Mouse (Mus musculus) cortical plate, adult 2 months (tissue): ENCODE results near the gene Polrmt.

Experiments used
- CTCF ChIP-seq: fragments of 200-500 bp; IDR thresholded peaks from 2 replicates; pipeline ENCODE4 v1.5.1; 2011; ENCODE audit warnings: mild to moderate bottlenecking, control low read depth, low read length; ENCODE audit not compliant: insufficient read depth; ENCODE audit errors: extremely low read depth
- POLR2A ChIP-seq: fragments of 200-500 bp; IDR thresholded peaks from 2 replicates; pipeline ENCODE4 v1.6.1; 2011; ENCODE audit warnings: mild to moderate bottlenecking, low read length, control low read depth; ENCODE audit not compliant: insufficient read depth; ENCODE audit errors: extremely low read depth

DNA sequence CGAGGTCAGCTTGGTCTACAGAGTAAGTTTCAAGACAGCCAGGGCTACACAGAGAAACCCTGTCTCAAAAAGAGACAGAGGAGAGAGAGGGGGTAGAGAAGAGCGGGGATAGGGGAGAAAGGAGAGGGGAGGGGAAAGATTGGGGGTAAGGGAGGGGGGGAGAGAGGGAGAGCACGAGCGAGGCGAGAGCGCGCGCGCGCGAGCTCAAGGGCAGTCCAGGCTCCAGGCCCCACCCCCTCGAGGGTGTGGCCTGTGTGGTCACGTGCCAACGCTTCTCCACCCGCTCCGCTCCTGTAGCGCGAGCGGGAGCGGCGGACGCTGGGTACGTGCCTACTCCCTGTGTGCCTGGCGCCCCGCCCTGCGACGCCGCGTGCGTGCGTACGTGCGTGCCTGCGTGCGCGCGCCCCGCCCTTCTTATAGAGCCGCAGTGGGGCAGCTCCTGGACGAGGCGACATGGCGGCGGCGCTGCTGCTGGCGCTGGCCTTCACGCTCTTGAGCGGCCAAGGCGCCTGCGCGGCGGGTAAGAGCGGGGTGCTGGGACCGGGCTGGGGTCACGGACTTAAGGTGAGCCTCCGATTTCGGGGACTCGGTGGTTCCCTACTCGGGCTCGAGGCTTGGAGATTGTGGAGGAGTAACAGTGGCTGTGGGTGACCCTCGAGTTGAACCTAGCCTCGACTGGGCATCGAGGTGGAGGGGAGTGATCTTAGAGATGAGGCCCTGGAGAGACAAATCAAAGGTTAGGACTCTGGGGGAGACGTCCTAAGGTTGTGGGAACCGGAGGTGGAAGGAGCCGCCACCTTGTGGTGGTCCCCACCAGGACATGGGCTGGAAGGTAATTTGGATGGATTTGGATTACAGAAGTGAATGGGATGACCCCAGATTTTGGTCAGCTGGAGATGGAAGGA, 42.1 kb downstream of the Polrmt start, which contains the start of gene Bsg:
- TF ChIP-seq POLR2A, result peak; percentile 91
- peak; percentile 38 for TF ChIP-seq CTCF
